Mouse (Mus musculus) embryonic facial prominence, embryonic 11.5 days (tissue): ENCODE data around the gene Prss57. TPM values are rescaled to one million over a fixed set of nuclear protein-coding genes. Genes with fewer than 3 reads are reported as not detected.

Experiments used
- ATAC-seq: fragments of 200-750 bp; cut with Nextera tagmentation; replicated peaks from 2 replicates; pipeline ENCODE4 v1.8.0; 2017; ENCODE audit warnings: low read depth; ENCODE audit not compliant: insufficient number of reproducible peaks, low FRiP score, low TSS enrichment
- DNase-seq: peaks from one replicate; pipeline ENCODE4 v3.0.0-alpha.2; 2015; ENCODE audit warnings: low spot score
- H3K27ac ChIP-seq: fragments of 300-500 bp; sonication (generic); replicated peaks from 2 replicates; pipeline ENCODE4 v1.5.1; 2014; ENCODE audit warnings: mild to moderate bottlenecking, low read depth, low read length, control low read depth
- H3K27me3 ChIP-seq: fragments of 300-500 bp; sonication (generic); 2 replicates; pipeline ENCODE4 v1.6.1; 2014; ENCODE audit warnings: mild to moderate bottlenecking, low read length, moderate library complexity, mixed read lengths; ENCODE audit not compliant: control insufficient read depth, insufficient read depth
- H3K36me3 ChIP-seq: fragments of 300-500 bp; sonication (generic); replicated peaks from 2 replicates; pipeline ENCODE4 v1.6.1; 2014; ENCODE audit warnings: low read depth, mild to moderate bottlenecking, low read length, moderate library complexity, mixed read lengths; ENCODE audit not compliant: control insufficient read depth, insufficient read depth
- H3K4me1 ChIP-seq: fragments of 300-500 bp; sonication (generic); 2 replicates; pipeline ENCODE4 v1.6.1; 2014; ENCODE audit warnings: low read length, mixed read lengths; ENCODE audit not compliant: control insufficient read depth, insufficient read depth
- H3K4me2 ChIP-seq: fragments of 300-500 bp; sonication (generic); 2 replicates; pipeline ENCODE4 v1.6.1; 2014; ENCODE audit warnings: low read depth, mild to moderate bottlenecking, control low read depth, low read length, moderate library complexity
- H3K4me3 ChIP-seq: fragments of 300-500 bp; sonication (generic); 2 replicates; pipeline ENCODE4 v1.5.1; 2014; ENCODE audit warnings: low read depth, low read length, control low read depth
- H3K9ac ChIP-seq: fragments of 300-500 bp; sonication (generic); replicated peaks from 2 replicates; pipeline ENCODE4 v1.6.1; 2014; ENCODE audit warnings: mild to moderate bottlenecking, control low read depth, low read length
- H3K9me3 ChIP-seq: fragments of 300-500 bp; sonication (generic); replicated peaks from 2 replicates; pipeline ENCODE4 v1.6.1; 2016; ENCODE audit warnings: mild to moderate bottlenecking, low read length, inconsistent platforms, mixed read lengths; ENCODE audit not compliant: control insufficient read depth
- WGBS: fragments of 180-500 bp; shearing (Covaris S2); extraction: QIAGEN DNeasy Blood & Tissue Kit; methylation state at CpG from one replicate; pipeline ENCODE4 v1.1.7; 2014; 5-methylcytosine and 5-hydroxymethylcytosine counted together
- polyA plus RNA-seq: library from polyadenylated mRNA; unstranded; fragments of >200 nt; fragmentation: Nextera tagmentation; extraction: Ambion mirVana; gene quantifications from 2 replicates; pipeline ENCODE4 v1.2.1, GENCODE M21; 2014

The Prss57 gene
- polyA plus RNA-seq, 1 experiment from 2014 or later, result not detected

DNA sequence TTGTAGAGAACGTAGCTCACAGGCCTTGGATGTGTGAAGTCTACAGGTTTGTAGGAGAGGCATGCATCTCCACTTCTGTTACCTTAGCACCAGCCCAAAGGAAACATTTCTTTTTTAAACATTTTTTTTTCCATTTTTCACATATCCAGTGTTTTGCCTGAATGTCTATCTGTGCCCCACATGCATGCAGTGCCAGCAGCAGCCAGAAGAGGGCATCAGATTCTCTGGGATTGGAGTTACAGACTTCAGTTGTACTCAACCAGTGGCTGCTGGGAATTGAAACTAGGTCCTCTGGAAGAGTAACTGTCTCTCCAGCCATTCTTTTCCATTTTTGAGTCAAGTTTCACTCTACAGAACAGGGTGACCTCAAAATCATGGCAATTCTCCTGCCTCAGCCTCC, 58.3 kb downstream of the Prss57 start:
- Histone ChIP-seq H3K4me2 (no peak overlapping the region), H3K9ac (no peak overlapping the region), H3K9me3 (no peaks in the 10 kb centered on the region), H3K36me3 (peaks cover 11% of the 10 kb centered on the region), H3K4me3 (no peak overlapping the region), H3K27me3 (peaks cover 5% of the 10 kb centered on the region; the same call in 1 of the 2 replicates), H3K4me1 (no peaks in the 10 kb centered on the region), H3K27ac (no peak overlapping the region)
- DNase-seq, result no peak
- WGBS, result 93% methylated on average over 1 of the region's 1 CpGs
- no peak for ATAC-seq

Other genes with a start within 250 kb of the Prss57 start
- 39.4 and 41.7 TPM in 2 replicates for gene Mier2, start 235.8 kb downstream of the Prss57 start, polyA plus RNA-seq
- gene Theg, start 203.6 kb downstream of the Prss57 start, polyA plus RNA-seq, result not detected in 2 replicates
- gene C2cd4c, start 176.9 kb downstream of the Prss57 start, polyA plus RNA-seq, result 0.04 TPM in 2 replicates
- 9.8 and 10.5 TPM in 2 replicates for gene Shc2, start 153.0 kb downstream of the Prss57 start, polyA plus RNA-seq
- gene Odf3l2, start 145.2 kb downstream of the Prss57 start, polyA plus RNA-seq, result not detected in 2 replicates
- 3.9 and 5.5 TPM in 2 replicates for gene Madcam1, start 126.4 kb downstream of the Prss57 start, polyA plus RNA-seq
- 65.6 and 67.3 TPM in 2 replicates for gene Tpgs1, start 121.6 kb downstream of the Prss57 start, polyA plus RNA-seq
- gene Cdc34, start 108.8 kb downstream of the Prss57 start, polyA plus RNA-seq, result 150 and 157 TPM in 2 replicates
- gene Gzmm, start 101.9 kb downstream of the Prss57 start, polyA plus RNA-seq, result 0.77 TPM in 1 of 2 replicates, not detected in the other
- 630 and 667 TPM in 2 replicates for gene Bsg, start 86.5 kb downstream of the Prss57 start, polyA plus RNA-seq
- gene Hcn2, start 74.3 kb downstream of the Prss57 start, polyA plus RNA-seq, result 0.14 and 0.21 TPM in 2 replicates
- 30.5 and 35.6 TPM in 2 replicates for gene Polrmt, start 44.4 kb downstream of the Prss57 start, polyA plus RNA-seq
- 0.25 and 0.38 TPM in 2 replicates for gene Fgf22, start 35.9 kb downstream of the Prss57 start, polyA plus RNA-seq
- gene Rnf126, start 24.0 kb downstream of the Prss57 start, polyA plus RNA-seq, result 65.1 and 72.7 TPM in 2 replicates
- gene Fstl3, start 13.7 kb downstream of the Prss57 start, polyA plus RNA-seq, result 2.4 and 2.7 TPM in 2 replicates
- gene Palm, start 2.6 kb upstream of the Prss57 start, polyA plus RNA-seq, result 85.7 and 102 TPM in 2 replicates
- 0.39 and 0.82 TPM in 2 replicates for gene Misp, start 30.0 kb upstream of the Prss57 start, polyA plus RNA-seq
- 237 and 257 TPM in 2 replicates for gene Ptbp1, start 63.5 kb upstream of the Prss57 start, polyA plus RNA-seq
- 10.9 and 11.2 TPM in 2 replicates for gene Prtn3, start 83.5 kb upstream of the Prss57 start, polyA plus RNA-seq
- gene Plppr3, start 83.7 kb upstream of the Prss57 start, polyA plus RNA-seq, result 78.3 and 85.8 TPM in 2 replicates
- 0.50 and 0.88 TPM in 2 replicates for gene Elane, start 95.3 kb upstream of the Prss57 start, polyA plus RNA-seq
- not detected in 2 replicates for gene Cfd, start 99.9 kb upstream of the Prss57 start, polyA plus RNA-seq
- gene Med16, start 118.0 kb upstream of the Prss57 start, polyA plus RNA-seq, result 36.5 and 36.9 TPM in 2 replicates
- 4.3 and 11.5 TPM in 2 replicates for gene Gm26602, start 119.9 kb upstream of the Prss57 start, polyA plus RNA-seq
- gene Kiss1r, start 126.0 kb upstream of the Prss57 start, polyA plus RNA-seq, result 0.48 and 0.75 TPM in 2 replicates
- gene R3hdm4, start 130.2 kb upstream of the Prss57 start, polyA plus RNA-seq, result 116 and 122 TPM in 2 replicates
- gene Arid3a, start 136.1 kb upstream of the Prss57 start, polyA plus RNA-seq, result 5.0 and 5.2 TPM in 2 replicates
- gene Wdr18, start 169.2 kb upstream of the Prss57 start, polyA plus RNA-seq, result 118 and 123 TPM in 2 replicates
- gene Grin3b, start 179.8 kb upstream of the Prss57 start, polyA plus RNA-seq, result 0.21 and 0.22 TPM in 2 replicates
- 13.4 and 13.7 TPM in 2 replicates for gene Tmem259, start 193.4 kb upstream of the Prss57 start, polyA plus RNA-seq
- gene Cnn2, start 197.6 kb upstream of the Prss57 start, polyA plus RNA-seq, result 255 and 271 TPM in 2 replicates
- gene Abca7, start 205.5 kb upstream of the Prss57 start, polyA plus RNA-seq, result 0.98 and 1.3 TPM in 2 replicates
- gene Arhgap45, start 225.7 kb upstream of the Prss57 start, polyA plus RNA-seq, result 5.2 and 6.7 TPM in 2 replicates
- 266 and 287 TPM in 2 replicates for gene Polr2e, start 248.8 kb upstream of the Prss57 start, polyA plus RNA-seq